Mouse (Mus musculus) kidney, adult 2 months (tissue): ENCODE results near the gene Wnk4. TPM values are rescaled to one million over a fixed set of nuclear protein-coding genes. Genes with fewer than 3 reads are reported as not detected.

ENCODE experiments used
- DNase-seq: peaks from one replicate; pipeline ENCODE4 v3.0.0; 2021
- H3K27ac ChIP-seq: fragments of 200-500 bp; 2 replicates; pipeline ENCODE4 v1.5.1; 2012; ENCODE audit warnings: low read depth, low read length, control low read depth, inconsistent platforms; ENCODE audit not compliant: insufficient read depth
- H3K27me3 ChIP-seq: fragments of 200-500 bp; replicated peaks from 2 replicates; pipeline ENCODE4 v1.6.1; 2012; ENCODE audit warnings: mild to moderate bottlenecking, moderate library complexity, low read length, inconsistent platforms; ENCODE audit not compliant: control insufficient read depth, insufficient read depth
- H3K36me3 ChIP-seq: fragments of 200-500 bp; 2 replicates; pipeline ENCODE4 v1.6.1; 2012; ENCODE audit warnings: mild to moderate bottlenecking, moderate library complexity, low read length, inconsistent platforms; ENCODE audit not compliant: control insufficient read depth, insufficient read depth
- H3K4me1 ChIP-seq: fragments of 200-500 bp; 2 replicates; pipeline ENCODE4 v1.6.1; 2011; ENCODE audit warnings: low read length; ENCODE audit not compliant: control insufficient read depth, insufficient read depth
- H3K4me3 ChIP-seq: fragments of 200-500 bp; 2 replicates; pipeline ENCODE4 v1.5.1; 2011; ENCODE audit warnings: mild to moderate bottlenecking, low read depth, low read length, control low read depth; ENCODE audit not compliant: insufficient read depth
- CTCF ChIP-seq: fragments of 200-500 bp; conservative IDR thresholded peaks from 2 replicates; pipeline ENCODE4 v1.5.1; 2011; ENCODE audit warnings: low read depth, mild to moderate bottlenecking, control low read depth, low read length, moderate library complexity, mixed read lengths; ENCODE audit not compliant: insufficient read depth, insufficient read length
- POLR2A ChIP-seq: fragments of 200-500 bp; IDR thresholded peaks from one replicate; pipeline ENCODE4 v1.6.1; 2011; ENCODE audit warnings: low read depth, low read length, control low read depth
- WGBS: fragments of 180-500 bp; shearing (Covaris S2); methylation state at CpG from one replicate; pipeline ENCODE4 v1.1.7; 2018; 5-methylcytosine and 5-hydroxymethylcytosine counted together
- polyA plus RNA-seq: library from polyadenylated mRNA; depleted of rRNA; stranded (reverse); fragments of >200 nt; gene quantifications from 2 replicates; pipeline ENCODE4 v1.2.3, GENCODE M21; 2012

The Wnk4 gene
- polyA plus RNA-seq, 1 experiment, result 160 TPM

GRCm38 (mm10) chr11:101291231-101291630, 30.9 kb downstream of the Wnk4 start:
- TF ChIP-seq CTCF (no peak), POLR2A (no peak)
- Histone ChIP-seq H3K4me1 (no peaks in the 10 kb centered on the region), H3K4me3 (no peak overlapping the region), H3K27ac (no peak overlapping the region), H3K27me3 (no peaks in the 10 kb centered on the region), H3K36me3 (peaks cover 9% of the 10 kb centered on the region)
- WGBS, result 89% methylated on average over 8 of the region's 8 CpGs
- no peak for DNase-seq

DNA sequence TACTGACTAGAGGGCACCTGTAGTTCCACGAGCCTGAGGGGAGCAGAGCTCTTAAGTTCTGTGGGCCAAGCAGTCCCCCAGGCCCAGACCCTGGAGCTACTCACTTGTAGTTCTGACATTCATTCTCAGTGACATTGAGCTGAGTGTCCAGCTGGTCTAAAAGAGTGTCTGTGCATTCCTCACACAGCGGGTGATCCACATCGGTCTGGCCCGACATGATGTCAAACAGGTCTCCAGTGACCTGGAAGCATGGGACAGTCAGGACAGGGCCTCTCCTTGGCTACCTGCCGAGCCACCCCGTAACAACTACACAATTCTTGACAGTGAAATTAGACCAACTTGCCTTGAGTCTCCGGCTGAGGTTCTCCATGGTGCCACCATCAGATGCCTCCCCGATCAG, 34.8 kb downstream of the Wnk4 start:
- DNase-seq, result no peak
- H3K27me3 ChIP-seq, result no peaks in the 10 kb centered on the region
- H3K4me3 ChIP-seq, result no peak overlapping the region
- TF ChIP-seq CTCF (no peak), POLR2A (no peak)
- no peak overlapping the region; the same call in 1 of the 2 replicates for H3K27ac ChIP-seq
- peaks cover 5% of the 10 kb centered on the region for H3K36me3 ChIP-seq
- H3K4me1 ChIP-seq, result 0 out of 2 replicates have a peak, but pooled peaks cover 4% of the 10 kb centered on the region
- WGBS, result 93% methylated on average over 8 of the region's 8 CpGs

GRCm38 (mm10) chr11:101300881-101301280, 40.5 kb downstream of the Wnk4 start:
- no peak for DNase-seq
- TF ChIP-seq POLR2A (no peak), CTCF (peak; percentile 35)
- WGBS, result 67% methylated on average over 7 of the region's 7 CpGs
- Histone ChIP-seq H3K27ac (peak overlapping the region; percentile 34; the same call in 1 of the 2 replicates), H3K4me3 (peak overlapping the region; percentile 72), H3K4me1 (peaks cover 16% of the 10 kb centered on the region; the same call in 1 of the 2 replicates), H3K27me3 (no peaks in the 10 kb centered on the region), H3K36me3 (no peaks in the 10 kb centered on the region)

- H3K27ac ChIP-seq, result peak overlapping the region; percentile 34
- WGBS, result 6% methylated on average over 26 of the region's 26 CpGs
- no peaks in the 10 kb centered on the region for H3K27me3 ChIP-seq
- peaks cover 16% of the 10 kb centered on the region; the same call in 1 of the 2 replicates for H3K4me1 ChIP-seq
- no peak for DNase-seq
- TF ChIP-seq POLR2A (no peak), CTCF (no peak)
- H3K36me3 ChIP-seq, result no peaks in the 10 kb centered on the region
- H3K4me3 ChIP-seq, result peak overlapping the region; percentile 72
Measured at GRCm38 (mm10) chr11:101301299-101302003, 41.1 kb downstream of the Wnk4 start.

DNA sequence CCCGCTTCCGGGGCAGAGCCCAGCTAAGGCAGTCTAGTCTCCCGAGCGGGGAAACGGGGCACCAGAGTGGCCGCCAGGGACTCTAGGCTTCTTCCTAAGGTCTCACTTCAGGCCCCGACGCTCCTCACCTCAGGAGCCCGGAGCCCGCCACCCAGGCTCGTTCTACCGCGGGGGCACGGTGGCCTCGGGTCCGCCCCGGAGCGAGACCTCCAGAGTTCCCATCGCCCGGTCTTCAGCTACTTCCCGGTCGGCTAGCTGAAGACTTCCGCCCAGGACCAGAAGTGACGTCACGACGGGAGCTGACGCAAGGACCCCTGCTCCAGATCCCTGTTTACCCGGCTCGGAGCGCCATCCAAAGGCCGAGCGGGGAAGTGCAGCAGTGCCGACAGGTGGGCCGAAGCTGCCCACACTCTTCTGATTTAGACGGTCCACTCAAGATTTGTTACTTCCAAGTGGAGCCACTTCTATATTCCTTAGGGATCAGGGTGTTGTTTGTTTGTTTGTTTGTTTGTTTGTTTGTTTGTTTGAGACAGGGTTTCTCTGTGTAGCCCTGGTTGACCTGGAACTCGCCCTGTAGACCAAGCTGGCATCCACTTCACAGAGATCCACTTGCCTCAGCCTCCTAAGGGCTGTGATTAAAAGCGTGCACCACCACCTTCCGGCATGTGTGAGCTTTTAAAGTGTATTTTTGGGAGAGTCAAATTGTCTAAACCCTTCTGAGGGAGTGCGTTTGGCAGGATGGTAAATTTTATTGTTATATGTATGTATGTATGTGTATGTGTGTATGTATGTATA, 41.8 kb downstream of the Wnk4 start, which contains the start of gene Becn1:
Gene Becn1 (minus strand): TSS at position 283 of the 795 bp plus-strand sequence.
- TF ChIP-seq POLR2A (peak; percentile 53), CTCF (peak; percentile 95; the same call in 1 of the 2 replicates)
- Histone ChIP-seq H3K36me3 (no peaks in the 10 kb centered on the region), H3K4me1 (peaks cover 16% of the 10 kb centered on the region; the same call in 1 of the 2 replicates), H3K27ac (peak within 1 kb of the TSS; percentile 34), H3K27me3 (no peaks in the 10 kb centered on the region), H3K4me3 (peak within 1 kb of the TSS; percentile 72)
- 6% methylated on average over 39 of the region's 39 CpGs for WGBS
- peak; percentile 97 for DNase-seq

GRCm38 (mm10) chr11:101307744-101308143, 47.4 kb downstream of the Wnk4 start:
- no peak for DNase-seq
- 54% methylated on average over 5 of the region's 5 CpGs for WGBS
- TF ChIP-seq CTCF (no peak), POLR2A (no peak)
- Histone ChIP-seq H3K36me3 (no peaks in the 10 kb centered on the region), H3K4me1 (no peaks in the 10 kb centered on the region), H3K27ac (no peak overlapping the region), H3K4me3 (no peak overlapping the region), H3K27me3 (no peaks in the 10 kb centered on the region)

DNA sequence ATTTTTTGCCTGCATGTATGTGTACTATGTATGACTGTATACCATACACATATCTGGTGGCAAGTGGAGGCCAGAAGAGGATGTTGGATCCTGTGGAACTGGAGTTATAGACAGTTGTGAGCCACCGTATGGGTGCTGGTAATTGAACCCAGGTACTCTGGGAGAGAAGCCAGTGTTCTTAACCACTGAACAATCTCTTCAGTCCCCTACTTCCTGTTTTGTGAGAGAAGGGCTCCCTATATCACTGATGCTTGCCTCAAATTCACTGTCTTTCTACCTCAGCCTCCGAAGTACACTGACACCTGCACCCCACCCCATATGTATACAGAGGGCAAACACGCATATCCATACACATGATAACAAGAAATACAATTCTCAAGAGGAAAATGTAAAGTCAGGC, 50.7 kb downstream of the Wnk4 start:
- H3K27me3 ChIP-seq, result no peaks in the 10 kb centered on the region
- H3K27ac ChIP-seq, result no peak overlapping the region
- no peaks in the 10 kb centered on the region for H3K4me1 ChIP-seq
- H3K36me3 ChIP-seq, result no peaks in the 10 kb centered on the region
- TF ChIP-seq CTCF (no peak), POLR2A (no peak)
- WGBS, result 87% methylated on average over 3 of the region's 3 CpGs
- no peak for DNase-seq
- H3K4me3 ChIP-seq, result no peak overlapping the region
